Mouse (Mus musculus) liver, adult 2 months (tissue): ENCODE data around the gene Apobr.

ENCODE experiments used
- CTCF ChIP-seq: fragments of 200-500 bp; IDR thresholded peaks from 2 replicates; pipeline ENCODE4 v1.5.1; 2011; ENCODE audit warnings: low read depth, low read length, control low read depth
- POLR2A ChIP-seq: fragments of 200-500 bp; IDR thresholded peaks from 2 replicates; pipeline ENCODE4 v1.6.1; 2011; ENCODE audit warnings: low read length, control low read depth; ENCODE audit not compliant: insufficient read depth; ENCODE audit errors: extremely low read depth

- TF ChIP-seq POLR2A: no peak
- no peak for TF ChIP-seq CTCF
Measured at GRCm38 (mm10) chr7:126583251-126583709, 1.5 kb upstream of the Apobr start.
